Mouse (Mus musculus): ENCODE measurements around the gene Col8a1.

The Col8a1 gene

GRCm38 (mm10) chr16:57672251-57672650, 82.3 kb downstream of the Col8a1 start:
- in situ Hi-C loops (cut with MseI, MboI), result no loop called here

- in situ Hi-C loops (cut with MseI, MboI), result no loop called here
These were observed 82.9 kb downstream of the Col8a1 start for GRCm38 (mm10) chr16:57671637-57672036.

DNA sequence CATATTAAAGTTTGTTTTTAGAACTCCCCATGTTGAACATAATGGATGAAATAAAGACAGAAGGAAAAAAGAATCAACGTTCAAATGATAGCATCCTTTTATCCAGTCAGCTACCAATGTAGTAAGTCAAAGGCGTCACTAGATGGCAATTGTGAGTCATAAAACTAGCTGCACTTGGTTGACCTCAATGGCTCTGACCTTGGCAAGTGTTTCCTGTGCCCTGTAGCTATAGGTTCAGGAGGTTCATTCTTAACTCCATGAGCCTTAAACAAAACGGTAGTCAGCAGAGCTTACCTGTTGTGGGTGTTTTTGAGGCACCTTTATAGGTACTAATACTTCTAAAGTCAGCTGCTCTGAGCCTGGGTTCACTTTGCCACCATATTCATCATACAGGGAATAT, 85.2 kb downstream of the Col8a1 start:
- in situ Hi-C loops (cut with MseI, MboI), result no loop called here

GRCm38 (mm10) chr16:57662661-57663060, 91.9 kb downstream of the Col8a1 start:
- in situ Hi-C loops (cut with MseI, MboI), result no loop called here

DNA sequence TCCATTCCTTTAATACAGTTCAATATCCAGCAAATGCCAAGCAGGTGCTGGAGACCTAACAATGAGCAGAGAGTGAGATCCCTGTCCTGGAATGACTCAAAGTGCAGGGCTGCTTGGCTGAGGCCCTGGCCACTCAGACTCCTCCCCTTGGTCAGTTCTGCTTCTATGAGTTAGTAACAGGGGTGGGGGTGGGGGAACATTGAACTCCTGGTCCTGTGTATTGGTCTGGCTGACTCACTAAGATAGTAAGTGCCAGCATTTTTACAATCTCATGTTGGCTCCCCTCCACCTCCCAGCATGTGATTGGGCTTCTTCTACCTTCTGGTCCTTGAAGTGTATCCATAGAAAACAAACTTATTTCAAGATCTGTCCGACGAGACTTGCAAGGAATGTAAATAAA, 104.6 kb downstream of the Col8a1 start:
- in situ Hi-C loops (cut with MseI, MboI), result loop anchor here in 1 of 2 experiments (25.0 kb wide), 1 partner anchor 637 kb away; no protein-coding TSS in a partner anchor

- in situ Hi-C loops (cut with MseI, MboI), result loop anchor here in 1 of 2 experiments (25.0 kb wide), 1 partner anchor 646 kb away; no protein-coding TSS in a partner anchor
These were observed 113.1 kb downstream of the Col8a1 start for GRCm38 (mm10) chr16:57641346-57641885.

- in situ Hi-C loops (cut with MseI, MboI), result loop anchor here in 1 of 2 experiments (25.0 kb wide), 1 partner anchor 653 kb away; no protein-coding TSS in a partner anchor
These were observed 119.8 kb downstream of the Col8a1 start for GRCm38 (mm10) chr16:57634766-57635165.

GRCm38 (mm10) chr16:57634191-57634590, 120.3 kb downstream of the Col8a1 start:
- in situ Hi-C loops (cut with MseI, MboI), result loop anchor here in 1 of 2 experiments (25.0 kb wide), 1 partner anchor 653 kb away; no protein-coding TSS in a partner anchor

GRCm38 (mm10) chr16:57611768-57612167, 142.8 kb downstream of the Col8a1 start:
- in situ Hi-C loops (cut with MseI, MboI), result no loop called here

DNA sequence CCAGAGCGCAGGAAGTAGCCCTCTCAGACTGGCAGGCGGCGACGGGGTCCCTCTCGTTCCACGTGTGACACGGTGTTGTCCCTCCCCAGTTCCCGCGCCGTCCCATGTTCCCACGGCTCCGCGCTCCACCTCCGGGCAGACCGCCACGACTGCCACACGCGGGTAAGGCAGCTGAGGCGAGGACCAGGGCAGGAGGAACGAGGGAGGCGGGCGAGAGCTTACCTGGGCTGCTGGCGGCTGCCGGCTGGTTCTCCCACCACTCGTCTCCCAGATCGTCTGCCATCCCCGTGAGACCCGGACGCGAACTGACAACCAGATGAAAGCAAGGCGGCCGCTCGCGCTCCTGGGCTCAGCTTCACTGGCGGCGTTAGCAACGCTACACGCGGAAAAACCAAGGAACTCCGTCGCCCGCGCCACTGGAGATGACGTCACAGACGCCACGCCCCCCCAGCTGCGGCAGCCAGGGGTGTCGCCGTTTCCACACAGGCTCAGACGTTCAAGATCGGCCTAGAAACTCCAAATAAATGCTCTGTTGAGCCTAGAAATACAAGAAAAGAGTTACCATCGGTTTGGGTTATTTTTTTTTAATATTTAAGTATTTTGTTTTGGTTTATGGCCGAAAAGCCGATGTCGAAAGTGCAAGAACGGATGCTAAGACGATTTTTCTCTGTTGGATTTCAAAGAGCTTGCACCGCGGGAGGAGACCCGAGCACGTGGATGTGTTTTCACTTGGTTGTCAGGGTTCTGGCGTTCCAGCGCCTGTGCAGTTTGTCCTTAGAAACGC, 147.9 kb downstream of the Col8a1 start, which contains the start of gene Cmss1:
Cmss1 (minus strand) TSS at position 421 of the 784 bp plus-strand sequence.
- in situ Hi-C loops (cut with MseI, MboI), result no loop called here

GRCm38 (mm10) chr16:57601031-57601430, 153.5 kb downstream of the Col8a1 start:
- in situ Hi-C loops (cut with MseI, MboI), result no loop called here

GRCm38 (mm10) chr16:57597295-57597957, 157.1 kb downstream of the Col8a1 start:
- in situ Hi-C loops (cut with MseI, MboI), result no loop called here

- in situ Hi-C loops (cut with MseI, MboI), result no loop called here
These were observed 160.9 kb downstream of the Col8a1 start for GRCm38 (mm10) chr16:57593422-57594157.

DNA sequence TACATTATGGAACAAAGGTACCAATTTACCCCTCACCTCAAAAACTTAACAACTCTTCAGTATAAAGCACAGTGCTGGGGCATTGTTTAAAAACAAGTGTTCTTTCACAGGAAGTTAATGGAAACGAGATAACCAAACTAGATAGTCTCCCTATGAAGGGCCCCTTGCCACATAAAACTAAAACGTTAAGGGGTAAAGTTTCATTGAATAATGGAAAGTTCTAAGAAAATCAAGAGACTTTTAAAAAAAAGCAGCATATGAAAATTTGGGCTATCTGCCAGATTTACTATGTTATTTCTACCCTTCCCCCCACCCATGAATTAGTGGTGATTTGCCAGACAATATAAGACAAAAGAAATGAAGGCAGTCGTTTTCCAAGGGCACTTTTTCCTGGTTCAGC, 169.3 kb downstream of the Col8a1 start:
- in situ Hi-C loops (cut with MseI, MboI), result no loop called here

GRCm38 (mm10) chr16:57582008-57582407, 172.5 kb downstream of the Col8a1 start:
- in situ Hi-C loops (cut with MseI, MboI), result loop anchor here in 1 of 2 experiments (5.0 kb wide), 1 partner anchor 340 kb away; no protein-coding TSS in a partner anchor

GRCm38 (mm10) chr16:57580041-57580440, 174.5 kb downstream of the Col8a1 start:
- in situ Hi-C loops (cut with MseI, MboI), result loop anchor here in 1 of 2 experiments (5.0 kb wide), 1 partner anchor 338 kb away; no protein-coding TSS in a partner anchor

DNA sequence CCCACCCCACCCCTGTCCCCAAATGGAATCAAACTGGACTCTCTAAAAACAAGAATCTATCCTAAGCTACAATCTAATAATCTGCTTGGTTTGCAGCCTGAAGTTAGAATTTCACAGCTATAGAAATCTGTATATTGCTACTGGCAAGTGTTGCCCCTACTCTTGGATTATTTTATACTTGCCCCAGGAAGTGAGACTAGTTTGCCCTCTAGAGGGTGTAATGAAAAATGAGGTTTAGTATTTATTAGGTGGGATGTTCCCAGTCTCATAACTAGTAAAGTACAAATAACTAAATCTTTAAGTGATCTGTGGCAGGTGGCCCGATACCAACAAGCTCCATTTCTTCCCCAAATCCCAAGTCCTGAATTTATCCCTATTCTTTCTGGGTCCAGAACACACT, 177.0 kb downstream of the Col8a1 start:
- in situ Hi-C loops (cut with MseI, MboI), result loop anchor here in 1 of 2 experiments (10.0 kb wide), 1 partner anchor 333 kb away; no protein-coding TSS in a partner anchor

DNA sequence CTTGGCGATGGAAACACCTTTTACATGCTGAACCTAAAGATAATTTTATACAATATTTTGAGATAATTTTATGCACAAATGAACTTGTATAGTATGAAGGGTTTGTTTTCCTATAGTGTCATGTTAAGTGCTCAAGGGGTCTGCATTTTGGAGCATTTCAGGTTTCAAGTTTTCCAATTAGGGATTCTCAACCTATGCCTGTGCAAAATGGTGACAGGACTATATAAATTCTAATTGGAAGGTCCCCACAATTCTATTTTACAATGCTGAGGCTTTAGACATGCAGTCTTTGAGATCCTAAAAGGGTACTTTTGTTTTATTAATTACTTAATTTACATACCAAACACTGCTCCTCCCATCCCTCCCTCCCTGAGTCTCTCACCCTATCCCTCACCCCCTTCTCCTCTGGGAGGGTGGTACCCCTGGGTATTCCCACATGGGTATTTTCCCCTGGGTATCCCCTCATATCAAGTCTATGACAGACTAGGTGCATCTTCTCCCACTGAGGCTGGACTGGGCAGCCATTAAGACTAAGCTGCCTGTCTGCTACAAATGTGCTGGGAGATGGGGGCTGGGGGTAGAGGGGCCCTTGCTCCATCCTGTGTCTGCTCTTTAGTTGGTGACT, 178.7 kb downstream of the Col8a1 start:
- in situ Hi-C loops (cut with MseI, MboI), result loop anchor here in 1 of 2 experiments (10.0 kb wide), 1 partner anchor 331 kb away; no protein-coding TSS in a partner anchor

Data from mouse trophoblast stem cell (cell line).